13 mouse cellular contexts compared by ENCODE assay signal in the genomic region with DNA sequence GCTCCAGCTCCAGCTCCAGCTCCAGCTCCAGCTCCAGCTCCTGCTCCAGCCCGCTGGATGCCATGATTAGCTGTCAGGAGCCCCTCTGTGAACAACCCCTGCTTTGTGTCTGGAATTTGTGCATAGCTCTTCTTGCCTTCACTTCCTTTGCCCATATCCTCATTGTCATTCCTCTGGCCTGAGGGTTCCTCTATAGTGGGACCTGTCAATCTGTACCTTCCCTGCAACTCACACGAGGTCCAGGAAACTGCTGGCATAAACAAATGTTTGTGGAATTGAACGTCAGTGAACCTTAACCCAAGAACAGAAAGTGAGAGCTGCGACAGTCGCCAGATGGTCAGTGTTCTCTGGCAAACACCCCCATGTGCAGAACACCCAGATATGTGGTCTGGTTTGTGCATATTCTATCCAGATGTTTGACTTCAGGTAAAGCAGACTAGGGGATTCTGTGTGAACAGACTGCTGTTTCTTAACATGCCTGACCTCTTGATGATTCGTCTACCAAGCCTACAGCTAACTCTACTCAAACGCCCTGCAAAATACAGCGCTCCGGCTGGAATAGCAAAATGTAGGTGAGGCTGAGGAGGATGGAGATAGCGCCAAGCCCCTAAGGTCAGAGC.
DNase-seq lines count a peak whose midpoint lies in the region; ATAC-seq and TF ChIP-seq lines count a peak whose summit lies in the region.
"Had no signal": no experiment of that assay in that cellular context is flagged by ENCODE, and none has a peak within 500 bp of the region (broad histone marks: within the 10 kb centered on the region; RNA-seq: fewer than 3 reads in every experiment).

No protein-coding gene starts in this region.

- TF ChIP-seq EP300 in heart, postnatal 0 days (IDR thresholded peaks at IDR 0.05; ENCODE audit: low read depth) = no peak
- TF ChIP-seq EP300 in heart, adult 2 months (IDR thresholded peaks at IDR 0.05; ENCODE audit: insufficient read depth, low read depth, low read length) = no peak

- peak overlapping the region; percentile 25; the same call in 1 of the 2 replicates for H3K27ac ChIP-seq in heart, postnatal 0 days (ENCODE audit: low read depth)
- no peak overlapping the region for H3K27ac ChIP-seq in heart, adult 2 months
- no peak overlapping the region for H3K27ac ChIP-seq in lung, embryonic 16.5 days (ENCODE audit: low read length)
- peak overlapping the region; percentile 37; the same call in 1 of the 2 replicates for H3K27ac ChIP-seq in limb, embryonic 11.5 days (replicated peaks; ENCODE audit: low read depth, low read length)
- H3K27ac ChIP-seq: forebrain, embryonic 12.5 days; gastrocnemius, adult 2 months had no signal

- TF ChIP-seq POLR2A in heart, adult 2 months (IDR thresholded peaks at IDR 0.05; ENCODE audit: insufficient read depth, low read depth, low read length) = no peak

- peak overlapping the region; percentile 41; the same call in 1 of the 2 replicates for H3K4me2 ChIP-seq in heart, postnatal 0 days (ENCODE audit: low read depth, low read length)
- peak overlapping the region; percentile 3; the same call in 1 of the 2 replicates for H3K4me2 ChIP-seq in lung, embryonic 16.5 days (ENCODE audit: low read depth, low read length)
- peak overlapping the region; percentile 16; the same call in 1 of the 2 replicates for H3K4me2 ChIP-seq in limb, embryonic 11.5 days (ENCODE audit: low read depth, severe bottlenecking)
- H3K4me2 ChIP-seq: forebrain, embryonic 12.5 days had no signal

- TF ChIP-seq CTCF in heart, postnatal 0 days (IDR thresholded peaks at IDR 0.05; ENCODE audit: low read depth) = no peak
- no peak for TF ChIP-seq CTCF in heart, adult 2 months (IDR thresholded peaks at IDR 0.05)

- no peaks in the 10 kb centered on the region for H3K79me2 ChIP-seq in heart, adult 2 months (replicated peaks; ENCODE audit: control insufficient read depth, insufficient read depth, low read length)

- H3K36me3 ChIP-seq in heart, postnatal 0 days (replicated peaks; ENCODE audit: control insufficient read depth, insufficient read depth, low read length) = no peaks in the 10 kb centered on the region
- no peaks in the 10 kb centered on the region; the same call in 1 of the 2 replicates for H3K36me3 ChIP-seq in heart, adult 2 months (ENCODE audit: control insufficient read depth, insufficient read depth, low read length)
- H3K36me3 ChIP-seq in lung, embryonic 16.5 days (ENCODE audit: control insufficient read depth, insufficient read depth, low read length) = no peaks in the 10 kb centered on the region
- H3K36me3 ChIP-seq in limb, embryonic 11.5 days (ENCODE audit: control insufficient read depth, insufficient read depth, low read length) = no peaks in the 10 kb centered on the region
- H3K36me3 ChIP-seq: forebrain, embryonic 12.5 days had no signal

- peak; percentile 40; the same call in 1 of the 2 replicates for ATAC-seq in heart, postnatal 0 days (ENCODE audit: insufficient read depth, low read depth)
- peak; percentile 51 for ATAC-seq in lung, embryonic 16.5 days (ENCODE audit: low read depth)
- ATAC-seq in limb, embryonic 11.5 days (ENCODE audit: insufficient number of reproducible peaks, low FRiP score, low TSS enrichment, low read depth) = peak; percentile 26; the same call in 1 of the 2 replicates
- ATAC-seq: Patski had no signal

- intact Hi-C loops in heart, adult 2 months (cut with DNase I) = no loop called here

- DNase-seq in heart, postnatal 0 days (ENCODE audit: low spot score) = peak; percentile 43
- no peak for DNase-seq in heart, adult 2 months
- no peak for DNase-seq in lung, adult 18-20 months
- peak; percentile 15 for DNase-seq in embryo, embryonic 9.5 days (ENCODE audit: extremely low spot score)
- peak; percentile 57 for DNase-seq in limb, embryonic 11.5 days (ENCODE audit: low spot score)
- DNase-seq in right cerebral cortex, postnatal 14 days = no peak
- no peak for DNase-seq in layer of hippocampus, adult 9-10 months (ENCODE audit: low spot score)
- DNase-seq: adrenal gland, adult 2 months; gastrocnemius, adult 2 months; lung, postnatal 4 days had no signal

- peaks cover 4% of the 10 kb centered on the region; the same call in 1 of the 2 replicates for H3K4me1 ChIP-seq in heart, postnatal 0 days (ENCODE audit: control insufficient read depth, insufficient read depth)
- H3K4me1 ChIP-seq in heart, adult 2 months (ENCODE audit: control insufficient read depth, insufficient read depth, low read length) = peaks cover 3% of the 10 kb centered on the region
- H3K4me1 ChIP-seq in lung, embryonic 16.5 days (replicated peaks; ENCODE audit: control insufficient read depth, insufficient read depth, low read length) = peaks cover 10% of the 10 kb centered on the region
- peaks cover 3% of the 10 kb centered on the region; the same call in 1 of the 2 replicates for H3K4me1 ChIP-seq in limb, embryonic 11.5 days (ENCODE audit: control insufficient read depth, insufficient read depth, low read length)

- H3K9ac ChIP-seq in heart, postnatal 0 days (replicated peaks; ENCODE audit: low read depth, low read length) = no peak overlapping the region
- no peak overlapping the region for H3K9ac ChIP-seq in heart, adult 2 months (ENCODE audit: low read depth, low read length)
- no peak overlapping the region for H3K9ac ChIP-seq in lung, embryonic 16.5 days (ENCODE audit: low read length)
- H3K9ac ChIP-seq in limb, embryonic 11.5 days (ENCODE audit: low read length) = no peak overlapping the region; the same call in 1 of the 2 replicates
- H3K9ac ChIP-seq: forebrain, embryonic 12.5 days had no signal

- H3K4me3 ChIP-seq in heart, postnatal 0 days (ENCODE audit: low read depth, low read length) = no peak overlapping the region
- H3K4me3 ChIP-seq in heart, adult 2 months = no peak overlapping the region
- no peak overlapping the region for H3K4me3 ChIP-seq in lung, embryonic 16.5 days (ENCODE audit: low read length)
- no peak overlapping the region for H3K4me3 ChIP-seq in limb, embryonic 11.5 days (ENCODE audit: low read depth, low read length)
- H3K4me3 ChIP-seq: forebrain, embryonic 12.5 days; gastrocnemius, adult 2 months had no signal

- no peaks in the 10 kb centered on the region for H3K27me3 ChIP-seq in heart, postnatal 0 days (ENCODE audit: control insufficient read depth, insufficient read depth, low read length)
- H3K27me3 ChIP-seq in heart, adult 2 months (ENCODE audit: control insufficient read depth, insufficient read depth, low read length) = no peaks in the 10 kb centered on the region
- H3K27me3 ChIP-seq in lung, embryonic 16.5 days (ENCODE audit: control insufficient read depth, insufficient read depth, low read depth, low read length) = no peaks in the 10 kb centered on the region
- H3K27me3 ChIP-seq in limb, embryonic 11.5 days (ENCODE audit: control insufficient read depth, insufficient read depth, low read length) = no peaks in the 10 kb centered on the region
- H3K27me3 ChIP-seq: forebrain, embryonic 12.5 days had no signal

- no peaks in the 10 kb centered on the region for H3K9me3 ChIP-seq in heart, postnatal 0 days (replicated peaks; ENCODE audit: control insufficient read depth, low read length)
- H3K9me3 ChIP-seq in lung, embryonic 16.5 days (ENCODE audit: control insufficient read depth, low read length) = no peaks in the 10 kb centered on the region
- no peaks in the 10 kb centered on the region for H3K9me3 ChIP-seq in limb, embryonic 11.5 days (ENCODE audit: control insufficient read depth, low read length)
- H3K9me3 ChIP-seq: forebrain, embryonic 12.5 days had no signal

- 41% methylated on average over 10 of the region's 10 CpGs for WGBS in heart, postnatal 0 days
- 53% methylated on average over 10 of the region's 10 CpGs for whole genome bisulfite sequencing in heart, adult 2 months
- WGBS in lung, embryonic 16.5 days = 38% methylated on average over 10 of the region's 10 CpGs
- WGBS in limb, embryonic 11.5 days = 44% methylated on average over 10 of the region's 10 CpGs

Comparison
In these comparisons a context has a peak if more than half of its experiments do, and no peak if none do; other contexts are left out.
1. DNase-seq: peak in heart, postnatal 0 days (single experiment), embryo, embryonic 9.5 days (single experiment) and limb, embryonic 11.5 days (single experiment); none in heart, adult 2 months (0 of 2), lung, adult 18-20 months (0 of 2), right cerebral cortex, postnatal 14 days (single experiment) and layer of hippocampus, adult 9-10 months (single experiment).
2. H3K27ac ChIP-seq: peak in heart, postnatal 0 days (single experiment) and limb, embryonic 11.5 days (single experiment); none in heart, adult 2 months (single experiment) and lung, embryonic 16.5 days (single experiment).
3. Peak in every context shown above with its lines, with median percentiles within 50 percentile points of each other: ATAC-seq and H3K4me2 ChIP-seq.